Mouse (Mus musculus): ENCODE results near the gene Egfl8.

The Egfl8 gene

DNA sequence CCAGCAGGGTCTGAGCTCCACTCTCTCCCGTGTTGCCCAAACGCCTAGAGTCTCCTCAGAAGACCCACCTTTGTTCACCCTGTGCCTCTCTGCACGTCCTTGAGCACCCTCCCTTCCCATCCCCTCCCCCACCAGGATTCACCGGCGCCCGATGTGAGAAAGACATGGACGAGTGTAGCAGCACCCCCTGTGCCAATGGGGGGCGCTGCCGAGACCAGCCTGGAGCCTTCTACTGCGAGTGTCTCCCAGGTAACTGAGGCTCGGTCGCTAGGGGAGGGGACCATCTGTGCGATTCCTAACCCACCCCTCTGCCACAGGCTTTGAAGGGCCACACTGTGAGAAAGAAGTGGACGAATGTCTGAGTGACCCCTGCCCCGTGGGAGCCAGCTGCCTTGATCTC is 43.4 kb downstream of the Egfl8 start:
- no peak for DNase-seq (ENCODE audit: low spot score)

DNA sequence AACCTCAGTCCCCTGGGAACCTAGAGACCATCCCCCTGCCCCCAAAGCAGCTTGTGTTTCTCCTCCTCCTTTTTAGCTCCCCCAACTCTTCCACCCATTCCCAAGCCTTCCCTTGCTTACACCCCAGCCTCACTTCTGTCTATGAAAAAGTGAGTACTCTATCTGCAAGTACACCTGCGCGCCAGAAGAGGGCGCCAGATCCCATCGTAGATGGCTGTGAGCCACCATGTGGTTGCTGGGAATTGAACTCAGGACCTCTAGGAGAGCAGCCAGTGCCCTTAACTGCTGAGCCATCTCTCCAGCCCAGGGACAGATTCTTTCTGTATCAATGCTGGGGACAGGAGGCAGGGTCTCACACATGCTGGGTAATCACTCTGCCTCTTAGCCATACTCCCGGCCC is 43.9 kb downstream of the Egfl8 start:
- no peak for DNase-seq (ENCODE audit: low spot score)

DNA sequence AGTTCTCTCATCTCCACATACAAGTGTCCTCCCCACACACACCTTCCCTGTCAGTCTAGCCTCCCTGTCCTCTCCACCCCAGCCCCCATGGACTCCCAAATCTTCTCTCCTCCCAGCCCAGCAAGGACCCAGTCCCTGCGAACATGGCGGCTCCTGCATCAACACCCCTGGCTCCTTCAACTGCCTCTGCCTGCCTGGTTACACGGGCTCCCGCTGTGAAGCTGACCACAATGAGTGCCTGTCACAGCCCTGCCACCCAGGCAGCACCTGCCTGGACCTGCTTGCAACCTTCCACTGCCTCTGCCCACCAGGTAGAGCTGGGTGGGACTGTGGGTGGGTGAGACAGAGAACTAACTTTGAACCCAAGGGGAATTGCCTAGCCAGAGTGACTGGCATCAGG is 45.9 kb downstream of the Egfl8 start:
- DNase-seq (ENCODE audit: low spot score), result no peak

DNA sequence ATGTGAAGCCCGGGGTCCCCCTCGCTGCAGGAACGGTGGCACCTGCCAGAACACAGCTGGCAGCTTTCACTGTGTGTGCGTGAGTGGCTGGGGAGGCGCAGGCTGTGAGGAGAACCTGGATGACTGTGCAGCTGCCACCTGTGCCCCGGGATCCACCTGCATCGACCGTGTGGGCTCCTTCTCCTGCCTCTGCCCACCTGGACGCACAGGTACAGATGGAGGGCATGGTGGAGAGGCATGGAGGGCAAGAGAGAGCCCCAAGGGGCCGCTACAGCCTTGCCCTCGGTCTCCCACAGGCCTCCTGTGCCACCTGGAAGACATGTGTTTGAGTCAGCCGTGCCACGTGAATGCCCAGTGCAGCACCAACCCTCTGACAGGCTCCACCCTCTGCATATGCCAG is 47.4 kb downstream of the Egfl8 start:
- DNase-seq (ENCODE audit: low spot score), result no peak

DNA sequence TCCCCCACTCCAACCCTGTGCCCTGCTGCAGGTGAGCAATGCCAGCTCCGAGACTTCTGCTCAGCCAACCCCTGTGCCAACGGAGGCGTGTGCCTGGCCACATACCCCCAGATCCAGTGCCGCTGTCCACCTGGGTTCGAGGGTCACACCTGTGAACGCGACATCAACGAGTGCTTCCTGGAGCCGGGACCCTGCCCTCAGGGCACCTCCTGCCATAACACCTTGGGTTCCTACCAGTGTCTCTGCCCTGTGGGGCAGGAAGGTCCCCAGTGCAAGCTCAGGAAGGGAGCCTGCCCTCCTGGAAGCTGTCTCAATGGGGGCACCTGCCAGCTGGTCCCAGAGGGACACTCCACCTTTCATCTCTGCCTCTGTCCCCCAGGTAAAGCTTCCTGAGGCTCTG is 48.5 kb downstream of the Egfl8 start:
- no peak for DNase-seq (ENCODE audit: low spot score)

DNA sequence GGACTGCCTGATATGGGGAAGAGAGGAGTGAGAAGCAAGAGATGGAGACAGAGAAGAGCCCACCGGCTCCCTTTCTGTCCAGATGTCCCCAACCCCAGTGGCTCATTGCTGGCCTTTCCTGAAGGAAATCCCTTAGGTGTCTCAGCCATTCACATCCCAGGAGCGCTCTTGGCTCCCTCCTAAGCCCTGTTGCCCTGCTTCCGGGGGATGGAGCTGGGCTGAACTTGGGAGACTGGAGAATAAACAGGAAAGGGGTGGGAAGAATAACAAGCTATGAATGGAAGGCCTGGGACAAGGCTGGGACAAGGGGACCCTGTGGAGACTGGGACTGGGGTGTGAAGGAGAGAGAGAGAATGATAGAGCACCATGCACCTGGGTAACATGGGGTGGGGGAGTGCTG is 51.0 kb downstream of the Egfl8 start:
- DNase-seq (ENCODE audit: low spot score), result no peak

DNA sequence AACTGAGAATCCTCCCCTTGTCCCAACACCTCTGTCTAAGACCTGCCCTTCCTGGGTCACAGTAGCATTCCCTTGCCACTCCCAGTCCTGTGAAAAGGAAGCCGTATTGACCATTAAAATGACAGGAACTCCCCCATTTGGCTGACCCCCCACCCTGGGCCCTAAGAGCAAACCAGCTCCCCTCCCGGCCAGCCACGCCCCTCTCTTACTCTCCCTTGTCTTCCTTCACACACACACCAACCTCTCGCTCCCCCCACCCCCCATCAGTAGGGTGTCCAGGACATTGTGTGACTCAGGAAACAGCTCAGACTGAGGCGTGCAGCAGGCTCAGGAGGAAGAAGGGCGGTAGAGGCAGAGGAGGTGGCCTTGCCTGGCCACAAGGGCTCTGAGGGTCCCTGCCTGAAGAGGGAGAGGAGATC is 51.8 kb downstream of the Egfl8 start, which contains the start of gene Notch4:
Notch4 (plus strand) TSS at position 266 of the 419 bp plus-strand sequence.
- DNase-seq (ENCODE audit: low spot score), result no peak

DNA sequence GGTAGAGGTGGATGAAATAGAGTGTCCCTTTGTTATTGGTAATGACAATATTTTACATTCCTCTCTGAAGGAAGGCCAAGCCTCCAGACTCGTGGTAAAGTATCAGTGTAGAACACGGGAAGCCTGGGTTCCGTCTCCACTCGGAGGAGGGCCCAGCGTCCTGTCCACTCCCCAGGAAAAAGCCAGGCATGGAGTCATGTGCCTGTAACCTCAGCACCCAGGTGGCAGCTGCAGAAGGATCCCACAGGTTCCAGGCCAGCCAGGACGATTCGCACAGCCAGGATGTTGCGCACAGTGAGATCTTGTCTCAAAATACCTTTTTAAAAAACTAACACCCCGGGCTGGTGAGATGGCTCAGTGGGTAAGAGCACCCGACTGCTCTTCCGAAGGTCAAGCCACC is 52.4 kb downstream of the Egfl8 start:
- no peak for DNase-seq (ENCODE audit: low spot score)
